Mouse (Mus musculus) limb, embryonic 14.5 days (tissue): Measurements from ENCODE around the gene Itm2a. TPM values are rescaled to one million over a fixed set of nuclear protein-coding genes. Genes with fewer than 3 reads are reported as not detected.

Experiments
- ATAC-seq: fragments of 200-750 bp; cut with Nextera tagmentation; 2 replicates; pipeline ENCODE4 v1.8.0; 2017; ENCODE audit warnings: low read depth, moderate number of reproducible peaks, moderate TSS enrichment; ENCODE audit not compliant: low FRiP score
- DNase-seq: peaks from one replicate; pipeline ENCODE4 v3.0.0-alpha.2; 2015; ENCODE audit warnings: low spot score
- H3K27ac ChIP-seq: fragments of 300-500 bp; sonication (generic); replicated peaks from 2 replicates; pipeline ENCODE4 v1.5.1; 2014; ENCODE audit warnings: low read depth, mild to moderate bottlenecking, low read length, moderate library complexity, mixed read lengths
- H3K27me3 ChIP-seq: fragments of 300-500 bp; sonication (generic); 2 replicates; pipeline ENCODE4 v1.6.1; 2014; ENCODE audit warnings: low read length, mixed read lengths; ENCODE audit not compliant: control insufficient read depth, insufficient read depth
- H3K36me3 ChIP-seq: fragments of 300-500 bp; sonication (generic); 2 replicates; pipeline ENCODE4 v1.6.1; 2014; ENCODE audit warnings: mild to moderate bottlenecking, low read length, moderate library complexity, mixed read lengths; ENCODE audit not compliant: control insufficient read depth, insufficient read depth
- H3K4me1 ChIP-seq: fragments of 300-500 bp; sonication (generic); 2 replicates; pipeline ENCODE4 v1.6.1; 2014; ENCODE audit warnings: antibody characterized with exemption, low read length, mixed read lengths; ENCODE audit not compliant: control insufficient read depth, insufficient read depth
- H3K4me2 ChIP-seq: fragments of 300-500 bp; sonication (generic); replicated peaks from 2 replicates; pipeline ENCODE4 v1.6.1; 2014; ENCODE audit warnings: low read depth, mild to moderate bottlenecking, low read length, moderate library complexity; ENCODE audit not compliant: severe bottlenecking
- H3K4me3 ChIP-seq: fragments of 300-500 bp; sonication (generic); replicated peaks from 2 replicates; pipeline ENCODE4 v1.5.1; 2014; ENCODE audit warnings: low read length
- H3K9ac ChIP-seq: fragments of 300-500 bp; sonication (generic); 2 replicates; pipeline ENCODE4 v1.6.1; 2014; ENCODE audit warnings: mild to moderate bottlenecking, low read depth, low read length, moderate library complexity; ENCODE audit not compliant: severe bottlenecking
- H3K9me3 ChIP-seq: fragments of 300-500 bp; sonication (generic); 2 replicates; pipeline ENCODE4 v1.6.1; 2016; ENCODE audit warnings: low read length; ENCODE audit not compliant: control insufficient read depth
- POLR2A ChIP-seq: fragments of 200-500 bp; IDR thresholded peaks from 2 replicates; pipeline ENCODE4 v1.8.0; 2012; ENCODE audit warnings: inconsistent platforms, mild to moderate bottlenecking, moderate library complexity, borderline replicate concordance; ENCODE audit not compliant: insufficient read depth, insufficient read length; ENCODE audit errors: extremely low read depth
- WGBS: fragments of 180-500 bp; shearing (Covaris S2); extraction: QIAGEN DNeasy Blood & Tissue Kit; methylation state at CpG from one replicate; pipeline ENCODE4 v1.1.7; 2014; 5-methylcytosine and 5-hydroxymethylcytosine counted together
- polyA plus RNA-seq, 2 experiments: library from polyadenylated mRNA; depleted of rRNA in 1 of 2; stranded (reverse) in 1 of 2; unstranded in 1 of 2; fragments of >200 nt; fragmentation: Nextera tagmentation in 1 of 2; extraction: Ambion mirVana in 1 of 2; gene quantifications; 2 replicates each; pipeline versions ENCODE4 v1.2.1 to v1.2.3; 2012 to 2014

Itm2a gene
- polyA plus RNA-seq, 2 experiments: 938 to 1,534 TPM

DNA sequence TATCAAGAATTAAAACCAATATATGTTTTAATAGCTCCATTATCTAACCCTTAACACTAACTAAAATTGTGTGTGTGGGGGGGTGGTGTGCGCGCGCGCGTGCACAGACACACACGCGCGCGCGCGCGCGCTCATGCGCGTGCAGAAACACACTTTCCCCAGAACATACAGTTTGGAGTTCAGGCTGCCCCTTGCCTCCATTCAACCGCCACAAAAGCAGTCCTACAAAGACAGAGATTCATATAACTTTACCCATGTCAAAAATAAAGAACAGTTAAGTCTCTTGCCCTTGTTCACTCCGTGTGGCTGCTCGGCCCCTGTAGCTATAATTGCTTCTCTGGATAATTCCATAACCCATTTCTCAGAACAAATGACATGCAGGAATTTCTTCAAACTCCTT is 695 bp downstream of the Itm2a start:
- ATAC-seq (no peak), DNase-seq (no peak)
- TF ChIP-seq POLR2A: no peak
- 28% methylated on average over 18 of the region's 18 CpGs for WGBS
- Histone ChIP-seq H3K27ac (peak overlapping the region; percentile 80), H3K9ac (peak overlapping the region; percentile 75), H3K27me3 (no peaks in the 10 kb centered on the region), H3K4me3 (peak overlapping the region; percentile 53), H3K4me2 (peak overlapping the region; percentile 47), H3K9me3 (no peaks in the 10 kb centered on the region), H3K36me3 (peaks cover 4% of the 10 kb centered on the region), H3K4me1 (no peaks in the 10 kb centered on the region)

DNA sequence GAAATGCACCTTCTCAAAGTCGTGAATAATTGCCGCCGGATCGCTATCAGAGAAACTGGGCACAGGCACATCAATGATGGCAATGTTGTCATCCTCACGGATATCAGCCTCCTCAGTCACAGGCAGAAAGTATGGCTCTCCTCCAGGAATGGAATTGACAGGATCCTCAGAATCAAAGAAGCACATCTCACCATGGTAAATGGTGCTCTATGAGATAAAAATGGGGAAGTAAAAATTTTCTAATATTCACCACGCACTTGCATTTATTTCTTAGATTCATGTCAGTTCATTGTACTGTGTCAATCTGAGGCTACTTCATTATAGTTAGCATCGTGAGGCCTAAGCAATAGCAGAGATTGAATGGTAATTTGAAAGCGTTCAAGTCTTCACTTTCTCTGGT is 4.1 kb downstream of the Itm2a start:
- Histone ChIP-seq H3K4me1 (no peaks in the 10 kb centered on the region), H3K4me3 (no peak overlapping the region), H3K36me3 (peaks cover 7% of the 10 kb centered on the region), H3K9me3 (no peaks in the 10 kb centered on the region), H3K4me2 (no peak overlapping the region), H3K9ac (no peak overlapping the region), H3K27me3 (no peaks in the 10 kb centered on the region), H3K27ac (no peak overlapping the region)
- DNase-seq: no peak
- no peak for ATAC-seq
- WGBS: 91% methylated on average over 8 of the region's 8 CpGs
- TF ChIP-seq POLR2A: no peak

DNA sequence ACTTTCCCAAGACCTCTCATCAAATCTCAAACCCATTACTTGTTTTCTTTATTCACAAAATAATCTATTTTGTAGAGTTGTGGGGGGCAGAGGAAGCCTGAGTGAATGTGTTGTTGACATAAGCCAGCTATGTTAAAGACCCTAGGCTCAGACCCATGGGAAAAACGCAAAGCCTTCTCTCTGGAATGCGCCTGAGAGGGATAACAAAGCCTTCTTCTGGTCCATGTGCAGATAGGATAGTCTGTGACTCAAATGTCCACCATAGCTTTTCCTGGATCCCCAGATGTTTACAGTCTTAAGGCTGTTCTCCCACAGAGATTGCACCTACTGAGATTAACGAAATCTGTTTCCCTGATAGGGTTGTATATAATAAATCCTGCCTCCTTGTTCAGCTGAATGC is 9.9 kb downstream of the Itm2a start:
- no peak overlapping the region for H3K4me2 ChIP-seq
- WGBS: 56% methylated on average over 3 of the region's 3 CpGs
- no peak overlapping the region for H3K4me3 ChIP-seq
- no peaks in the 10 kb centered on the region for H3K27me3 ChIP-seq
- peaks cover 7% of the 10 kb centered on the region for H3K36me3 ChIP-seq
- TF ChIP-seq POLR2A: no peak
- no peaks in the 10 kb centered on the region for H3K9me3 ChIP-seq
- ATAC-seq (no peak), DNase-seq (no peak)
- H3K9ac ChIP-seq: no peak overlapping the region
- H3K27ac ChIP-seq: no peak overlapping the region
- no peaks in the 10 kb centered on the region for H3K4me1 ChIP-seq

DNA sequence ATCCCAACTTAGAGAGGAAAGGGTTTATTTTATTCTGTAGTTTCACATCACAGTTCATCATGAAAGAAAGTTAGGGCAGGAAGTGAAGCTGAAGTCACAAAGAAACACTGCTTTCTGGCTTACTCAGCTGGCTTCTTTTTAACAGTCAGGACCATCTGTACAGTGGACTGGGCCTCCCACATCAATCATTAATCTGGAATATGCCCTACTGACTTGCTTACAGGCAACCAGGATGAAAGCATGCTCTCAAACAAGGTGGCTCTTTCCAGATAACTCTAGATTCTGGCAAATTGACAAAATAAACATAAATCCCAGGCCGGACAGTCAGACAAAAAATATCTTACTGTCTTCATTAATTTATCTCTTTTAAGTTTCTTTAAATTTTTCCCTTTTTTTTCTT is 27.8 kb downstream of the Itm2a start:
- Histone ChIP-seq H3K36me3 (no peaks in the 10 kb centered on the region), H3K27ac (no peak overlapping the region), H3K4me1 (no peaks in the 10 kb centered on the region), H3K4me2 (no peak overlapping the region), H3K27me3 (no peaks in the 10 kb centered on the region), H3K4me3 (no peak overlapping the region), H3K9me3 (no peaks in the 10 kb centered on the region), H3K9ac (no peak overlapping the region)
- ATAC-seq: no peak
- no peak for TF ChIP-seq POLR2A
- WGBS: 86% methylated on average over 1 of the region's 1 CpGs
- no peak for DNase-seq

Other genes starting within 250 kb of the Itm2a start
- gene Gpr174, start 147.5 kb downstream of the Itm2a start, polyA plus RNA-seq (2012; rRNA removed): 0.28 TPM in 2 replicates
- 0.43 and 1.0 TPM in 2 replicates for gene Gpr174, start 147.5 kb downstream of the Itm2a start, polyA plus RNA-seq (2014; fragmentation: Nextera tagmentation; extraction: Ambion mirVana)